Mouse (Mus musculus): ENCODE data around the gene Top3a.

Top3a gene

GRCm38 (mm10) chr11:60698806-60699523 is 78.2 kb downstream of the Top3a start:
- Histone ChIP-seq H3K36me3 (ENCODE audit: control insufficient read depth, insufficient read depth, low read length, poor library complexity, severe bottlenecking) (no peaks in the 10 kb centered on the region), H3K27me3 (ENCODE audit: control insufficient read depth, insufficient read depth, low read length, poor library complexity, severe bottlenecking) (no peaks in the 10 kb centered on the region)
- DNase-seq (ENCODE audit: low read depth, low spot score) = no peak

DNA sequence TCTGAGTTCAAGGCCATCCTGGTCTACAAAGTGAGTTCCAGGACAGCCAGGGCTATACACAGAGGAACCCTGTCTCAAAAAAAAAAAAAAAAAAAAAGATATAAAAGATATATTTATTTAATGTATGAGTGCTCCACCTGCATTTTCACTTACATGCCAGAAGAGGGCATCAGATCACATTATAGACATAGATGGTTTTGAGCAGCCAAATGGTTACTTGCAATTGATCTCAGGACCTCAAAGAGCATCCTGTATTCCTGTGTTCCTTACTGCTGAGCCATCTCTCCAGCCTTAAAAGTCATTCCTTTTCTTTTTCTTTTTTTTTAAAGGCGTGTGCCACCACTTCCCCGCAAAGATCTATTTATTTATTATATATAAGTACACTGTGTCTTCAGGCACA is 79.6 kb downstream of the Top3a start:
- H3K36me3 ChIP-seq (ENCODE audit: control insufficient read depth, insufficient read depth, low read length, poor library complexity, severe bottlenecking) = no peaks in the 10 kb centered on the region
- H3K27me3 ChIP-seq (ENCODE audit: control insufficient read depth, insufficient read depth, low read length, poor library complexity, severe bottlenecking) = no peaks in the 10 kb centered on the region
- DNase-seq (ENCODE audit: low read depth, low spot score) = peak; percentile 67

GRCm38 (mm10) chr11:60696165-60696564 is 81.0 kb downstream of the Top3a start:
- H3K27me3 ChIP-seq (ENCODE audit: control insufficient read depth, insufficient read depth, low read length, poor library complexity, severe bottlenecking) = no peaks in the 10 kb centered on the region
- no peaks in the 10 kb centered on the region for H3K36me3 ChIP-seq (ENCODE audit: control insufficient read depth, insufficient read depth, low read length, poor library complexity, severe bottlenecking)
- peak; percentile 53 for DNase-seq (ENCODE audit: low read depth, low spot score)

Data from splenic B cell, adult 2 months (primary cell).